Mouse (Mus musculus): Measurements from ENCODE around the gene Slc35g3. TPM values are rescaled to one million over a fixed set of nuclear protein-coding genes. Genes with fewer than 3 reads are reported as not detected.

Slc35g3 gene
- not detected for polyA plus RNA-seq (2014; fragmentation: Illumina TruSeq; extraction: RNeasy Lipid Tissue Mini Kit (QIAGEN cat#74804); ENCODE audit: low read depth, low replicate concordance)

GRCm38 (mm10) chr11:69761868-69762267, at the start of gene Slc35g3:
TSS of gene Slc35g3 (minus strand) at chr11:69761968.

GRCm38 (mm10) chr11:69804972-69805909, 43.5 kb upstream of the Slc35g3 start, which contains the start of gene Tmem102:
TSS of gene Tmem102 (minus strand) at chr11:69805624.

GRCm38 (mm10) chr11:69801379-69801977, 39.7 kb upstream of the Slc35g3 start, which contains the start of gene Fgf11:
TSS of gene Fgf11 (minus strand) at chr11:69801857.

GRCm38 (mm10) chr11:69795168-69795982, 33.6 kb upstream of the Slc35g3 start, which contains the start of gene Chrnb1:
TSS of gene Chrnb1 (minus strand) at chr11:69795943.

GRCm38 (mm10) chr11:69765221-69766125, 3.7 kb upstream of the Slc35g3 start, which contains the start of gene Zbtb4:
TSS of gene Zbtb4 (plus strand) at chr11:69765912.

GRCm38 (mm10) chr11:69758478-69758970, 3.2 kb downstream of the Slc35g3 start, which contains the start of gene Polr2a:
TSS of gene Polr2a (minus strand) at chr11:69758637.

Other genes with a start within 250 kb of the Slc35g3 start
- not detected for gene Dnah2, start 212.9 kb downstream of the Slc35g3 start, polyA plus RNA-seq (2014; fragmentation: Illumina TruSeq; extraction: RNeasy Lipid Tissue Mini Kit (QIAGEN cat#74804); ENCODE audit: low read depth, low replicate concordance)
- gene Efnb3, start 201.8 kb downstream of the Slc35g3 start, polyA plus RNA-seq (2014; fragmentation: Illumina TruSeq; extraction: RNeasy Lipid Tissue Mini Kit (QIAGEN cat#74804); ENCODE audit: low read depth, low replicate concordance): 0.29 TPM
- 1.6 TPM for gene Wrap53, start 181.7 kb downstream of the Slc35g3 start, polyA plus RNA-seq (2014; fragmentation: Illumina TruSeq; extraction: RNeasy Lipid Tissue Mini Kit (QIAGEN cat#74804); ENCODE audit: low read depth, low replicate concordance)
- 8.5 TPM for gene Trp53, start 181.6 kb downstream of the Slc35g3 start, polyA plus RNA-seq (2014; fragmentation: Illumina TruSeq; extraction: RNeasy Lipid Tissue Mini Kit (QIAGEN cat#74804); ENCODE audit: low read depth, low replicate concordance)
- 31.6 TPM for gene Atp1b2, start 156.0 kb downstream of the Slc35g3 start, polyA plus RNA-seq (2014; fragmentation: Illumina TruSeq; extraction: RNeasy Lipid Tissue Mini Kit (QIAGEN cat#74804); ENCODE audit: low read depth, low replicate concordance)
- gene Shbg, start 144.1 kb downstream of the Slc35g3 start, polyA plus RNA-seq (2014; fragmentation: Illumina TruSeq; extraction: RNeasy Lipid Tissue Mini Kit (QIAGEN cat#74804); ENCODE audit: low read depth, low replicate concordance): not detected
- 2.8 TPM for gene Sat2, start 139.9 kb downstream of the Slc35g3 start, polyA plus RNA-seq (2014; fragmentation: Illumina TruSeq; extraction: RNeasy Lipid Tissue Mini Kit (QIAGEN cat#74804); ENCODE audit: low read depth, low replicate concordance)
- gene Fxr2, start 129.0 kb downstream of the Slc35g3 start, polyA plus RNA-seq (2014; fragmentation: Illumina TruSeq; extraction: RNeasy Lipid Tissue Mini Kit (QIAGEN cat#74804); ENCODE audit: low read depth, low replicate concordance): 14.5 TPM
- not detected for gene Sox15, start 106.7 kb downstream of the Slc35g3 start, polyA plus RNA-seq (2014; fragmentation: Illumina TruSeq; extraction: RNeasy Lipid Tissue Mini Kit (QIAGEN cat#74804); ENCODE audit: low read depth, low replicate concordance)
- 23.0 TPM for gene Mpdu1, start 99.3 kb downstream of the Slc35g3 start, polyA plus RNA-seq (2014; fragmentation: Illumina TruSeq; extraction: RNeasy Lipid Tissue Mini Kit (QIAGEN cat#74804); ENCODE audit: low read depth, low replicate concordance)
- gene Cd68, start 95.8 kb downstream of the Slc35g3 start, polyA plus RNA-seq (2014; fragmentation: Illumina TruSeq; extraction: RNeasy Lipid Tissue Mini Kit (QIAGEN cat#74804); ENCODE audit: low read depth, low replicate concordance): 4.0 TPM
- gene Eif4a1, start 89.5 kb downstream of the Slc35g3 start, polyA plus RNA-seq (2014; fragmentation: Illumina TruSeq; extraction: RNeasy Lipid Tissue Mini Kit (QIAGEN cat#74804); ENCODE audit: low read depth, low replicate concordance): 617 TPM
- 56.8 TPM for gene Senp3, start 79.9 kb downstream of the Slc35g3 start, polyA plus RNA-seq (2014; fragmentation: Illumina TruSeq; extraction: RNeasy Lipid Tissue Mini Kit (QIAGEN cat#74804); ENCODE audit: low read depth, low replicate concordance)
- 8.3 TPM for gene Tnfsf13, start 76.2 kb downstream of the Slc35g3 start, polyA plus RNA-seq (2014; fragmentation: Illumina TruSeq; extraction: RNeasy Lipid Tissue Mini Kit (QIAGEN cat#74804); ENCODE audit: low read depth, low replicate concordance)
- 2.2 TPM for gene Tnfsf12, start 66.1 kb downstream of the Slc35g3 start, polyA plus RNA-seq (2014; fragmentation: Illumina TruSeq; extraction: RNeasy Lipid Tissue Mini Kit (QIAGEN cat#74804); ENCODE audit: low read depth, low replicate concordance)
- 1.6 TPM for gene Tnfsfm13, start 65.9 kb downstream of the Slc35g3 start, polyA plus RNA-seq (2014; fragmentation: Illumina TruSeq; extraction: RNeasy Lipid Tissue Mini Kit (QIAGEN cat#74804); ENCODE audit: low read depth, low replicate concordance)
- 37.7 TPM for gene Polr2a, start 3.3 kb downstream of the Slc35g3 start, polyA plus RNA-seq (2014; fragmentation: Illumina TruSeq; extraction: RNeasy Lipid Tissue Mini Kit (QIAGEN cat#74804); ENCODE audit: low read depth, low replicate concordance)
- 35.4 TPM for gene Zbtb4, start 3.9 kb upstream of the Slc35g3 start, polyA plus RNA-seq (2014; fragmentation: Illumina TruSeq; extraction: RNeasy Lipid Tissue Mini Kit (QIAGEN cat#74804); ENCODE audit: low read depth, low replicate concordance)
- 1.3 TPM for gene Chrnb1, start 34.0 kb upstream of the Slc35g3 start, polyA plus RNA-seq (2014; fragmentation: Illumina TruSeq; extraction: RNeasy Lipid Tissue Mini Kit (QIAGEN cat#74804); ENCODE audit: low read depth, low replicate concordance)
- 5.0 TPM for gene Fgf11, start 39.9 kb upstream of the Slc35g3 start, polyA plus RNA-seq (2014; fragmentation: Illumina TruSeq; extraction: RNeasy Lipid Tissue Mini Kit (QIAGEN cat#74804); ENCODE audit: low read depth, low replicate concordance)
- not detected for gene Tmem102, start 43.7 kb upstream of the Slc35g3 start, polyA plus RNA-seq (2014; fragmentation: Illumina TruSeq; extraction: RNeasy Lipid Tissue Mini Kit (QIAGEN cat#74804); ENCODE audit: low read depth, low replicate concordance)
- not detected for gene Gm39566, start 53.3 kb upstream of the Slc35g3 start, polyA plus RNA-seq (2014; fragmentation: Illumina TruSeq; extraction: RNeasy Lipid Tissue Mini Kit (QIAGEN cat#74804); ENCODE audit: low read depth, low replicate concordance)
- not detected for gene Spem2, start 56.5 kb upstream of the Slc35g3 start, polyA plus RNA-seq (2014; fragmentation: Illumina TruSeq; extraction: RNeasy Lipid Tissue Mini Kit (QIAGEN cat#74804); ENCODE audit: low read depth, low replicate concordance)
- not detected for gene Spem1, start 60.2 kb upstream of the Slc35g3 start, polyA plus RNA-seq (2014; fragmentation: Illumina TruSeq; extraction: RNeasy Lipid Tissue Mini Kit (QIAGEN cat#74804); ENCODE audit: low read depth, low replicate concordance)
- 1.5 TPM for gene Nlgn2, start 75.8 kb upstream of the Slc35g3 start, polyA plus RNA-seq (2014; fragmentation: Illumina TruSeq; extraction: RNeasy Lipid Tissue Mini Kit (QIAGEN cat#74804); ENCODE audit: low read depth, low replicate concordance)
- 24.3 TPM for gene Tmem256, start 76.5 kb upstream of the Slc35g3 start, polyA plus RNA-seq (2014; fragmentation: Illumina TruSeq; extraction: RNeasy Lipid Tissue Mini Kit (QIAGEN cat#74804); ENCODE audit: low read depth, low replicate concordance)
- gene Plscr3, start 84.4 kb upstream of the Slc35g3 start, polyA plus RNA-seq (2014; fragmentation: Illumina TruSeq; extraction: RNeasy Lipid Tissue Mini Kit (QIAGEN cat#74804); ENCODE audit: low read depth, low replicate concordance): 1.6 TPM
- not detected for gene Tnk1, start 96.8 kb upstream of the Slc35g3 start, polyA plus RNA-seq (2014; fragmentation: Illumina TruSeq; extraction: RNeasy Lipid Tissue Mini Kit (QIAGEN cat#74804); ENCODE audit: low read depth, low replicate concordance)
- not detected for gene Tmem95, start 116.0 kb upstream of the Slc35g3 start, polyA plus RNA-seq (2014; fragmentation: Illumina TruSeq; extraction: RNeasy Lipid Tissue Mini Kit (QIAGEN cat#74804); ENCODE audit: low read depth, low replicate concordance)
- gene Kctd11, start 119.4 kb upstream of the Slc35g3 start, polyA plus RNA-seq (2014; fragmentation: Illumina TruSeq; extraction: RNeasy Lipid Tissue Mini Kit (QIAGEN cat#74804); ENCODE audit: low read depth, low replicate concordance): 2.4 TPM
- gene Acap1, start 133.6 kb upstream of the Slc35g3 start, polyA plus RNA-seq (2014; fragmentation: Illumina TruSeq; extraction: RNeasy Lipid Tissue Mini Kit (QIAGEN cat#74804); ENCODE audit: low read depth, low replicate concordance): not detected
- not detected for gene 2810408A11Rik, start 139.0 kb upstream of the Slc35g3 start, polyA plus RNA-seq (2014; fragmentation: Illumina TruSeq; extraction: RNeasy Lipid Tissue Mini Kit (QIAGEN cat#74804); ENCODE audit: low read depth, low replicate concordance)
- gene Neurl4, start 139.1 kb upstream of the Slc35g3 start, polyA plus RNA-seq (2014; fragmentation: Illumina TruSeq; extraction: RNeasy Lipid Tissue Mini Kit (QIAGEN cat#74804); ENCODE audit: low read depth, low replicate concordance): 3.1 TPM
- 22.9 TPM for gene Gps2, start 151.9 kb upstream of the Slc35g3 start, polyA plus RNA-seq (2014; fragmentation: Illumina TruSeq; extraction: RNeasy Lipid Tissue Mini Kit (QIAGEN cat#74804); ENCODE audit: low read depth, low replicate concordance)
- gene Eif5a, start 160.0 kb upstream of the Slc35g3 start, polyA plus RNA-seq (2014; fragmentation: Illumina TruSeq; extraction: RNeasy Lipid Tissue Mini Kit (QIAGEN cat#74804); ENCODE audit: low read depth, low replicate concordance): 242 TPM
- 1.4 TPM for gene Ybx2, start 173.8 kb upstream of the Slc35g3 start, polyA plus RNA-seq (2014; fragmentation: Illumina TruSeq; extraction: RNeasy Lipid Tissue Mini Kit (QIAGEN cat#74804); ENCODE audit: low read depth, low replicate concordance)
- gene Slc2a4, start 186.2 kb upstream of the Slc35g3 start, polyA plus RNA-seq (2014; fragmentation: Illumina TruSeq; extraction: RNeasy Lipid Tissue Mini Kit (QIAGEN cat#74804); ENCODE audit: low read depth, low replicate concordance): 2.4 TPM
- not detected for gene Cldn7, start 202.8 kb upstream of the Slc35g3 start, polyA plus RNA-seq (2014; fragmentation: Illumina TruSeq; extraction: RNeasy Lipid Tissue Mini Kit (QIAGEN cat#74804); ENCODE audit: low read depth, low replicate concordance)
- 46.8 TPM for gene Ctdnep1, start 219.2 kb upstream of the Slc35g3 start, polyA plus RNA-seq (2014; fragmentation: Illumina TruSeq; extraction: RNeasy Lipid Tissue Mini Kit (QIAGEN cat#74804); ENCODE audit: low read depth, low replicate concordance)
- gene Elp5, start 220.5 kb upstream of the Slc35g3 start, polyA plus RNA-seq (2014; fragmentation: Illumina TruSeq; extraction: RNeasy Lipid Tissue Mini Kit (QIAGEN cat#74804); ENCODE audit: low read depth, low replicate concordance): 17.4 TPM
- 525 TPM for gene Gabarap, start 229.2 kb upstream of the Slc35g3 start, polyA plus RNA-seq (2014; fragmentation: Illumina TruSeq; extraction: RNeasy Lipid Tissue Mini Kit (QIAGEN cat#74804); ENCODE audit: low read depth, low replicate concordance)
- 20.2 TPM for gene Phf23, start 233.8 kb upstream of the Slc35g3 start, polyA plus RNA-seq (2014; fragmentation: Illumina TruSeq; extraction: RNeasy Lipid Tissue Mini Kit (QIAGEN cat#74804); ENCODE audit: low read depth, low replicate concordance)
- 0.76 TPM for gene Dvl2, start 238.6 kb upstream of the Slc35g3 start, polyA plus RNA-seq (2014; fragmentation: Illumina TruSeq; extraction: RNeasy Lipid Tissue Mini Kit (QIAGEN cat#74804); ENCODE audit: low read depth, low replicate concordance)

All from adrenal gland, adult 10 weeks (tissue).